Mouse (Mus musculus): ENCODE measurements at regions not wholly inside any gene's neighbourhood (a gene's known extent, or its start where the extent isn't known, plus 50 kb on each side); places are given as distances from the start of the nearest gene placed in this dataset.

Small RNA genes lying in the stretch of these regions (microRNA-seq; reads per million reads assigned to microRNA genes)
- 0 reads per million in 2 experiments for gene Gm27847

Data from left cerebral cortex, postnatal 14 days (tissue).